Mouse (Mus musculus): ENCODE results near the gene Josd1.

Gene Josd1

GRCm38 (mm10) chr15:79687646-79688267 is at the start of gene Josd1:
TSS of gene Josd1 (minus strand) at chr15:79687919.
- peak; percentile 93 for DNase-seq (ENCODE audit: low read depth, low spot score)

- no peak for DNase-seq (ENCODE audit: low read depth, low spot score)
Observed at GRCm38 (mm10) chr15:79734311-79734710, 46.6 kb upstream of the Josd1 start.

- no peak for DNase-seq (ENCODE audit: low read depth, low spot score)
Observed at GRCm38 (mm10) chr15:79733640-79734039, 45.9 kb upstream of the Josd1 start.

GRCm38 (mm10) chr15:79733192-79733591 is 45.5 kb upstream of the Josd1 start:
- no peak for DNase-seq (ENCODE audit: low read depth, low spot score)

- no peak for DNase-seq (ENCODE audit: low read depth, low spot score)
Observed at GRCm38 (mm10) chr15:79731554-79731953, 43.8 kb upstream of the Josd1 start.

- DNase-seq (ENCODE audit: low read depth, low spot score), result no peak
Observed at GRCm38 (mm10) chr15:79728731-79729388, 41.1 kb upstream of the Josd1 start.

GRCm38 (mm10) chr15:79728311-79728710 is 40.6 kb upstream of the Josd1 start:
- DNase-seq (ENCODE audit: low read depth, low spot score), result no peak

GRCm38 (mm10) chr15:79727840-79728239 is 40.1 kb upstream of the Josd1 start:
- no peak for DNase-seq (ENCODE audit: low read depth, low spot score)

GRCm38 (mm10) chr15:79725190-79725789 is 37.6 kb upstream of the Josd1 start:
- no peak for DNase-seq (ENCODE audit: low read depth, low spot score)

- no peak for DNase-seq (ENCODE audit: low read depth, low spot score)
Observed at GRCm38 (mm10) chr15:79723439-79723838, 35.7 kb upstream of the Josd1 start.

- DNase-seq (ENCODE audit: low read depth, low spot score), result no peak
Observed at GRCm38 (mm10) chr15:79720796-79721195, 33.1 kb upstream of the Josd1 start.

GRCm38 (mm10) chr15:79720267-79720666 is 32.5 kb upstream of the Josd1 start:
- no peak for DNase-seq (ENCODE audit: low read depth, low spot score)

GRCm38 (mm10) chr15:79716710-79717109 is 29.0 kb upstream of the Josd1 start:
- no peak for DNase-seq (ENCODE audit: low read depth, low spot score)

- no peak for DNase-seq (ENCODE audit: low read depth, low spot score)
Observed at GRCm38 (mm10) chr15:79715646-79716045, 27.9 kb upstream of the Josd1 start.

- no peak for DNase-seq (ENCODE audit: low read depth, low spot score)
Observed at GRCm38 (mm10) chr15:79708229-79708822, 20.6 kb upstream of the Josd1 start.

- no peak for DNase-seq (ENCODE audit: low read depth, low spot score)
Observed at GRCm38 (mm10) chr15:79706603-79707214, 19.0 kb upstream of the Josd1 start.

- no peak for DNase-seq (ENCODE audit: low read depth, low spot score)
Observed at GRCm38 (mm10) chr15:79697558-79698187, 10.0 kb upstream of the Josd1 start.

- no peak for DNase-seq (ENCODE audit: low read depth, low spot score)
Observed at GRCm38 (mm10) chr15:79697011-79697410, 9.3 kb upstream of the Josd1 start.

GRCm38 (mm10) chr15:79696508-79696907 is 8.8 kb upstream of the Josd1 start:
- DNase-seq (ENCODE audit: low read depth, low spot score), result no peak

- DNase-seq (ENCODE audit: low read depth, low spot score), result no peak
Observed at GRCm38 (mm10) chr15:79695516-79695915, 7.8 kb upstream of the Josd1 start.

GRCm38 (mm10) chr15:79694512-79694911 is 6.8 kb upstream of the Josd1 start:
- no peak for DNase-seq (ENCODE audit: low read depth, low spot score)

GRCm38 (mm10) chr15:79693740-79694139 is 6.0 kb upstream of the Josd1 start:
- no peak for DNase-seq (ENCODE audit: low read depth, low spot score)
